Mouse (Mus musculus) Patski (cell line): ENCODE measurements at regions not wholly inside any gene's neighbourhood (a gene's known extent, or its start where the extent isn't known, plus 50 kb on each side); places are given as distances from the start of the nearest gene placed in this dataset.

Source experiments
- ATAC-seq: fragments of 100-300 bp; one replicate; pipeline ENCODE4 v1.8.0; 2021
- CTCF ChIA-PET: fragments of 350-600 bp; sonication (Branson Sonifier 250); formaldehyde crosslinking; loops from one replicate; lab custom pipeline; 2022; ENCODE audit warnings: inconsistent platforms; lab: Charles Lee
- POLR2A ChIA-PET: fragments of 350-600 bp; sonication (Branson Sonifier 250); formaldehyde crosslinking; loops from one replicate; lab custom pipeline; 2022; ENCODE audit warnings: antibody characterized with exemption, inconsistent platforms; lab: Charles Lee
- DNase-seq: peaks from one replicate; pipeline ENCODE4 v3.0.0-alpha.2; 2011; ENCODE audit warnings: low read depth, low spot score
- H3K27me3 ChIP-seq: fragments of 371-371 bp; one replicate; pipeline ENCODE4 v1.5.1; 2021
- CTCF ChIP-seq: fragments of 100-300 bp; IDR thresholded peaks from one replicate; pipeline ENCODE4 v1.5.1; 2021
- in situ Hi-C: fragments of 300-500 bp; cut with MboI; formaldehyde crosslinking; loops from 3 replicates; pipeline ENCODE4 v1.11.1; 2018; ENCODE audit warnings: low pct_unique_long_range_greater_than_20kb, mixed read lengths

- CTCF ChIA-PET = interaction anchor here (1.4 kb wide), 1 partner anchor 31 kb away, joined by 3 read pairs; no protein-coding TSS in a partner anchor
These were observed 163.9 kb downstream of the Cox7c start for GRCm38 (mm10) chr13:85882817-85883216.

GRCm38 (mm10) chr13:85863745-85864144 lies 183.0 kb downstream of the Cox7c start:
- no peak for TF ChIP-seq CTCF
- POLR2A ChIA-PET = no interaction called here
- in situ Hi-C loops = no loop called here
- no peak for ATAC-seq
- H3K27me3 ChIP-seq = no peaks in the 10 kb centered on the region
- CTCF ChIA-PET = no interaction called here
- DNase-seq = no peak

More at GRCm38 (mm10) chr13:85882817-85883216, 163.9 kb downstream of the Cox7c start:
- no peaks in the 10 kb centered on the region for H3K27me3 ChIP-seq
- in situ Hi-C loops = no loop called here
- no peak for TF ChIP-seq CTCF
- POLR2A ChIA-PET = no interaction called here
- ATAC-seq = no peak
- DNase-seq = no peak

- H3K27me3 ChIP-seq = no peaks in the 10 kb centered on the region
- CTCF ChIA-PET = interaction anchor here (1.3 kb wide), 1 partner anchor 13 kb away, joined by 3 read pairs; no protein-coding TSS in a partner anchor
- no peak for ATAC-seq
- no peak for TF ChIP-seq CTCF
- no peak for DNase-seq
- POLR2A ChIA-PET = no interaction called here
- in situ Hi-C loops = no loop called here
These were observed 198.4 kb downstream of the Cox7c start for GRCm38 (mm10) chr13:85848276-85848675.

GRCm38 (mm10) chr13:85829894-85830293 lies 216.8 kb downstream of the Cox7c start:
- no peak for TF ChIP-seq CTCF
- no peak for DNase-seq
- POLR2A ChIA-PET = no interaction called here
- no peaks in the 10 kb centered on the region for H3K27me3 ChIP-seq
- no peak for ATAC-seq
- in situ Hi-C loops = no loop called here
- CTCF ChIA-PET = no interaction called here
